Mouse (Mus musculus): ENCODE measurements around the gene Odf3l1. TPM values are rescaled to one million over a fixed set of nuclear protein-coding genes. Genes with fewer than 3 reads are reported as not detected.

Odf3l1 gene
- polyA plus RNA-seq, 1 experiment from 2014 or later: not detected

GRCm38 (mm10) chr9:56850128-56850904, 14.2 kb downstream of the Odf3l1 start:
- WGBS: 77% methylated on average over 14 of the region's 14 CpGs
- H3K27ac ChIP-seq (ENCODE audit: low read depth, low read length): no peak overlapping the region

DNA sequence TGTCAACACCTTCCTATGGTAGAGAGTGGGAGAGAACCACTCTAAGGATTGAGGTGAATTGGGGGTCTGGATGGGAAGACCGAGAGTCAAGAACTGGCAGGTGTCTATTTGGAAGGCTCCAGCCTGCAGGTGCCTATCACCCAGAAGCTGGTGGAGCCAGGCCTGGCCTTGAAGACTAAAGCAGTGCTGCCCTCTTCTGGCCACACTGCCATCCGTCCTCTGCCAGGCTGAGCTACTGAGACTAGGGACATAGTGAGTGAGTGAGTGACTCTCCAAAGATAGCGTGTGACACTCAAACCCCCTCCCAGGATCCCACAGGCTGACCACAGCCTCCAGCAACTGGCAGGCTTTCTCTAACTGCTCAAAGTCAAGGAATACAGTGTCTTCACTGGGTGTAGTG, 17.0 kb downstream of the Odf3l1 start:
- Histone ChIP-seq H3K4me3 (ENCODE audit: low read depth, low read length) (no peak overlapping the region), H3K36me3 (ENCODE audit: control insufficient read depth, insufficient read depth, low read length) (no peaks in the 10 kb centered on the region), H3K9me3 (ENCODE audit: control insufficient read depth, low read length) (no peaks in the 10 kb centered on the region), H3K4me2 (ENCODE audit: low read depth, low read length, severe bottlenecking) (no peak overlapping the region), H3K9ac (ENCODE audit: low read length) (no peak overlapping the region), H3K27ac (ENCODE audit: low read depth, low read length) (no peak overlapping the region), H3K4me1 (replicated peaks; ENCODE audit: control insufficient read depth, insufficient read depth, low read length) (no peaks in the 10 kb centered on the region), H3K27me3 (ENCODE audit: control insufficient read depth, insufficient read depth, low read length) (no peaks in the 10 kb centered on the region)
- 19% methylated on average over 3 of the region's 3 CpGs for WGBS
- DNase-seq (ENCODE audit: low spot score) (peak; percentile 83), ATAC-seq (replicated peaks; ENCODE audit: low FRiP score) (no peak)

More at GRCm38 (mm10) chr9:56850128-56850904, 14.2 kb downstream of the Odf3l1 start:
- Histone ChIP-seq H3K9me3 (ENCODE audit: control insufficient read depth, low read length) (no peaks in the 10 kb centered on the region), H3K4me2 (ENCODE audit: low read depth, low read length, severe bottlenecking) (no peak overlapping the region), H3K27me3 (ENCODE audit: control insufficient read depth, insufficient read depth, low read length) (no peaks in the 10 kb centered on the region), H3K4me3 (ENCODE audit: low read depth, low read length) (no peak overlapping the region), H3K36me3 (ENCODE audit: control insufficient read depth, insufficient read depth, low read length) (no peaks in the 10 kb centered on the region), H3K9ac (ENCODE audit: low read length) (no peak overlapping the region), H3K4me1 (replicated peaks; ENCODE audit: control insufficient read depth, insufficient read depth, low read length) (no peaks in the 10 kb centered on the region)
- no peak for ATAC-seq (replicated peaks; ENCODE audit: low FRiP score)
- no peak for DNase-seq (ENCODE audit: low spot score)

- H3K9ac ChIP-seq (ENCODE audit: low read length): no peak overlapping the region
- no peak overlapping the region for H3K27ac ChIP-seq (ENCODE audit: low read depth, low read length)
- H3K9me3 ChIP-seq (ENCODE audit: control insufficient read depth, low read length): no peaks in the 10 kb centered on the region
- no peaks in the 10 kb centered on the region for H3K27me3 ChIP-seq (ENCODE audit: control insufficient read depth, insufficient read depth, low read length)
- H3K36me3 ChIP-seq (ENCODE audit: control insufficient read depth, insufficient read depth, low read length): no peaks in the 10 kb centered on the region
- H3K4me3 ChIP-seq (ENCODE audit: low read depth, low read length): no peak overlapping the region
- DNase-seq (ENCODE audit: low spot score) (no peak), ATAC-seq (replicated peaks; ENCODE audit: low FRiP score) (no peak)
- no peak overlapping the region for H3K4me2 ChIP-seq (ENCODE audit: low read depth, low read length, severe bottlenecking)
- 71% methylated on average over 8 of the region's 8 CpGs for WGBS
- H3K4me1 ChIP-seq (replicated peaks; ENCODE audit: control insufficient read depth, insufficient read depth, low read length): 0 out of 2 replicates have a peak, but pooled peaks cover 2% of the 10 kb centered on the region
Measured at GRCm38 (mm10) chr9:56844644-56845043, 19.8 kb downstream of the Odf3l1 start.

GRCm38 (mm10) chr9:56843679-56844188, 20.7 kb downstream of the Odf3l1 start:
- H3K27ac ChIP-seq (ENCODE audit: low read depth, low read length): no peak overlapping the region
- H3K4me3 ChIP-seq (ENCODE audit: low read depth, low read length): no peak overlapping the region
- WGBS: 41% methylated on average over 7 of the region's 7 CpGs
- 0 out of 2 replicates have a peak, but pooled peaks cover 2% of the 10 kb centered on the region for H3K4me1 ChIP-seq (replicated peaks; ENCODE audit: control insufficient read depth, insufficient read depth, low read length)
- ATAC-seq (replicated peaks; ENCODE audit: low FRiP score): no peak
- H3K36me3 ChIP-seq (ENCODE audit: control insufficient read depth, insufficient read depth, low read length): no peaks in the 10 kb centered on the region
- no peaks in the 10 kb centered on the region for H3K9me3 ChIP-seq (ENCODE audit: control insufficient read depth, low read length)
- DNase-seq (ENCODE audit: low spot score): peak; percentile 83
- H3K27me3 ChIP-seq (ENCODE audit: control insufficient read depth, insufficient read depth, low read length): no peaks in the 10 kb centered on the region
- H3K9ac ChIP-seq (ENCODE audit: low read length): no peak overlapping the region
- H3K4me2 ChIP-seq (ENCODE audit: low read depth, low read length, severe bottlenecking): no peak overlapping the region

- ATAC-seq (replicated peaks; ENCODE audit: low FRiP score): no peak
- H3K4me2 ChIP-seq (ENCODE audit: low read depth, low read length, severe bottlenecking): no peak overlapping the region
- H3K4me1 ChIP-seq (replicated peaks; ENCODE audit: control insufficient read depth, insufficient read depth, low read length): 0 out of 2 replicates have a peak, but pooled peaks cover 2% of the 10 kb centered on the region
- H3K9me3 ChIP-seq (ENCODE audit: control insufficient read depth, low read length): no peaks in the 10 kb centered on the region
- H3K36me3 ChIP-seq (ENCODE audit: control insufficient read depth, insufficient read depth, low read length): no peaks in the 10 kb centered on the region
- H3K4me3 ChIP-seq (ENCODE audit: low read depth, low read length): no peak overlapping the region
- no peak for DNase-seq (ENCODE audit: low spot score)
- no peak overlapping the region for H3K27ac ChIP-seq (ENCODE audit: low read depth, low read length)
- no peak overlapping the region for H3K9ac ChIP-seq (ENCODE audit: low read length)
- 89% methylated on average over 3 of the region's 3 CpGs for WGBS
- no peaks in the 10 kb centered on the region for H3K27me3 ChIP-seq (ENCODE audit: control insufficient read depth, insufficient read depth, low read length)
Measured at GRCm38 (mm10) chr9:56842303-56842719, 22.2 kb downstream of the Odf3l1 start.

DNA sequence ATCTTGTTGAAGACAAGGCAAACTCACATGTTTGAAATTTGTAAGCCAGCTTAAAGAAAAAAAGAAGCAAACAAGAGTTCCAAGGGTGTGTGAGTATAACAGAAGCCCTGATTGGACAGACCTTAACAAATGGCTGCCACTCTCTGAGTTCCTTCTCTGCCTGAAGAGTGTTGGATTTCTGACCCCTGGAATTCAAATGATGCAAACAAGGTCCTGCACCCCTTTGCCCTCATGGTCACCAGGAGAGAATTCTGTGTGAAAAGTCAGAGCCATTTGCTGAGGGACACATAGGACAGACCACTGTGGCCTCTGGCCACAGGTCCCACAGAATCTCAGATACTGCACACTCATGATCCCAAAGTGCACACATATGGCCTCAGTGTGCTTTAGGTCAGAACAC, 22.6 kb downstream of the Odf3l1 start:
- Histone ChIP-seq H3K9me3 (ENCODE audit: control insufficient read depth, low read length) (no peaks in the 10 kb centered on the region), H3K4me3 (ENCODE audit: low read depth, low read length) (no peak overlapping the region), H3K4me2 (ENCODE audit: low read depth, low read length, severe bottlenecking) (no peak overlapping the region), H3K27ac (ENCODE audit: low read depth, low read length) (no peak overlapping the region), H3K27me3 (ENCODE audit: control insufficient read depth, insufficient read depth, low read length) (no peaks in the 10 kb centered on the region), H3K9ac (ENCODE audit: low read length) (no peak overlapping the region), H3K36me3 (ENCODE audit: control insufficient read depth, insufficient read depth, low read length) (no peaks in the 10 kb centered on the region), H3K4me1 (replicated peaks; ENCODE audit: control insufficient read depth, insufficient read depth, low read length) (0 out of 2 replicates have a peak, but pooled peaks cover 2% of the 10 kb centered on the region)
- DNase-seq (ENCODE audit: low spot score) (no peak), ATAC-seq (replicated peaks; ENCODE audit: low FRiP score) (no peak)

DNA sequence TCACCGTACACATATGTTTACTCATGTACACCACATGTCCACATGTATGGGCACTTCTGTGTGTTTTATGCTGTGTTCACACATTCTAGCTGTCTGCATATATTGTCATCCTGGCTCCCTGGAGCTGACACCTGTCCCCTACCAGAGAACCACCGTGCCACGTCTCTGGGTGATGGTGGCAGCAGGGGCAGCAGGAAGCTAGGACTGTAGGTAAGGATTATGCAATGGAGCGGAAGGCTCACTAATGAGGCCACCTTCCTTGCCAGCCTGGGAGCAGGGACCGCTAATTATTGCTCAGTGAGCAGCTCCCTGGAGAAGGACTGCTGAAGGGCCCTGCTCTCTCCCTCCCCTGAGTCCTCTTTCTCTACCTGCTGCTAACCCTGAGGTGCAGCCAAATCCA, 23.8 kb downstream of the Odf3l1 start:
- H3K4me2 ChIP-seq (ENCODE audit: low read depth, low read length, severe bottlenecking): no peak overlapping the region
- H3K9ac ChIP-seq (ENCODE audit: low read length): no peak overlapping the region
- peak overlapping the region; percentile 6; the same call in 1 of the 2 replicates for H3K27ac ChIP-seq (ENCODE audit: low read depth, low read length)
- DNase-seq (ENCODE audit: low spot score): no peak
- WGBS: 49% methylated on average over 5 of the region's 5 CpGs
- H3K4me1 ChIP-seq (replicated peaks; ENCODE audit: control insufficient read depth, insufficient read depth, low read length): 0 out of 2 replicates have a peak, but pooled peaks cover 2% of the 10 kb centered on the region
- H3K27me3 ChIP-seq (ENCODE audit: control insufficient read depth, insufficient read depth, low read length): no peaks in the 10 kb centered on the region
- no peaks in the 10 kb centered on the region for H3K36me3 ChIP-seq (ENCODE audit: control insufficient read depth, insufficient read depth, low read length)
- no peak for ATAC-seq (replicated peaks; ENCODE audit: low FRiP score)
- no peak overlapping the region for H3K4me3 ChIP-seq (ENCODE audit: low read depth, low read length)
- H3K9me3 ChIP-seq (ENCODE audit: control insufficient read depth, low read length): no peaks in the 10 kb centered on the region

DNA sequence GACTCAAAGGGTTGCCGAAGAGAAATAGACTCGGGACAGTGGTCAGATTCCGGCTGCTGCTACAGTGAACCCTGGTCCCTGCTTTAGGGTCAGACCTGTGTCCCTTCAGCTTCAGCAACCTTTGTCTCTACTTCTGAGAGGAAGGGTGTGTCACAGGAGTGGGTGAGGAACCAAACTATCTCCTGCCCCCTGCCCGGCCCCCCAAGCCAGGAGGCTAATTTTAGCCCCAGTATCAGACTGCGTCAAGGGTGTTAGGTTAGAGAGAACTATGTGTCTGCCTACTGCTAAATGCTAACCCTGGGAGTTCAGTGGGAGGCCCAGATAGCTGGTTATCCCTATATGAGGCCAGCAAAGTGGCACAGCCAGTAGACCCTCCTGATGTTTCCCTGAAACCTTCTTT, 29.3 kb downstream of the Odf3l1 start:
- DNase-seq (ENCODE audit: low spot score) (no peak), ATAC-seq (replicated peaks; ENCODE audit: low FRiP score) (no peak)
- Histone ChIP-seq H3K4me1 (replicated peaks; ENCODE audit: control insufficient read depth, insufficient read depth, low read length) (no peaks in the 10 kb centered on the region), H3K4me2 (ENCODE audit: low read depth, low read length, severe bottlenecking) (no peak overlapping the region), H3K9me3 (ENCODE audit: control insufficient read depth, low read length) (no peaks in the 10 kb centered on the region), H3K9ac (ENCODE audit: low read length) (no peak overlapping the region), H3K27me3 (ENCODE audit: control insufficient read depth, insufficient read depth, low read length) (no peaks in the 10 kb centered on the region), H3K4me3 (ENCODE audit: low read depth, low read length) (no peak overlapping the region), H3K27ac (ENCODE audit: low read depth, low read length) (no peak overlapping the region), H3K36me3 (ENCODE audit: control insufficient read depth, insufficient read depth, low read length) (no peaks in the 10 kb centered on the region)
- WGBS: 82% methylated on average over 5 of the region's 5 CpGs

GRCm38 (mm10) chr9:56832900-56833299, 31.6 kb downstream of the Odf3l1 start:
- Histone ChIP-seq H3K4me3 (ENCODE audit: low read depth, low read length) (no peak overlapping the region), H3K4me2 (ENCODE audit: low read depth, low read length, severe bottlenecking) (no peak overlapping the region), H3K27ac (ENCODE audit: low read depth, low read length) (no peak overlapping the region), H3K27me3 (ENCODE audit: control insufficient read depth, insufficient read depth, low read length) (no peaks in the 10 kb centered on the region), H3K9ac (ENCODE audit: low read length) (no peak overlapping the region), H3K4me1 (replicated peaks; ENCODE audit: control insufficient read depth, insufficient read depth, low read length) (no peaks in the 10 kb centered on the region), H3K9me3 (ENCODE audit: control insufficient read depth, low read length) (no peaks in the 10 kb centered on the region), H3K36me3 (ENCODE audit: control insufficient read depth, insufficient read depth, low read length) (no peaks in the 10 kb centered on the region)
- ATAC-seq (replicated peaks; ENCODE audit: low FRiP score): no peak
- DNase-seq (ENCODE audit: low spot score): no peak
- 53% methylated on average over 6 of the region's 6 CpGs for WGBS
